Mouse (Mus musculus) kidney, postnatal 14 days (tissue): ENCODE measurements around the gene Inpp5a.

ENCODE experiments used
- DNase-seq: peaks from one replicate; pipeline ENCODE4 v3.0.0; 2022; ENCODE audit warnings: mixed read lengths

Inpp5a gene

GRCm38 (mm10) chr7:139377381-139377780, 11.5 kb upstream of the Inpp5a start:
- DNase-seq, result no peak

- no peak for DNase-seq
Observed at GRCm38 (mm10) chr7:139378355-139378754, 10.6 kb upstream of the Inpp5a start.

DNA sequence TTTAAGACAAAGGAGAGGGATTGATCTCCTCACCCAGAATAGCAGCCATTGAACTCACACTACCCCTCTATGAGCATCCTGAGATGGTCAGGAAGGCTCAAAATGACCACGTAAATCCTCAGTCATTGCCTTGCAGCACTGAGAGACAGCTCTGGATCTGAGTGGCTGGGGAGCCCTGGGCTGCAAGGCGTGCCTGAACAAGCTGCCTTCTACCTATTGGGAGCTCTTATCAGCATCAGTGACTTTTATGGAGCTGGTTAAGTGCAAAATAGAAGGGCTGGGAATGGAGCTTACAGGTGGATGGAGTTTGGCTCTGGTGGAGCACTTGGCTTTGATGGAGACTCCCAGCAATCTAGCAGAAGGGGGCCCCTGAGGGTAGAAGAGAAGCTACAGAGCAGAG, 9.2 kb upstream of the Inpp5a start:
- DNase-seq, result no peak

- no peak for DNase-seq
Observed at GRCm38 (mm10) chr7:139380225-139380624, 8.7 kb upstream of the Inpp5a start.

- DNase-seq, result no peak
Observed at GRCm38 (mm10) chr7:139381877-139382276, 7.0 kb upstream of the Inpp5a start.

DNA sequence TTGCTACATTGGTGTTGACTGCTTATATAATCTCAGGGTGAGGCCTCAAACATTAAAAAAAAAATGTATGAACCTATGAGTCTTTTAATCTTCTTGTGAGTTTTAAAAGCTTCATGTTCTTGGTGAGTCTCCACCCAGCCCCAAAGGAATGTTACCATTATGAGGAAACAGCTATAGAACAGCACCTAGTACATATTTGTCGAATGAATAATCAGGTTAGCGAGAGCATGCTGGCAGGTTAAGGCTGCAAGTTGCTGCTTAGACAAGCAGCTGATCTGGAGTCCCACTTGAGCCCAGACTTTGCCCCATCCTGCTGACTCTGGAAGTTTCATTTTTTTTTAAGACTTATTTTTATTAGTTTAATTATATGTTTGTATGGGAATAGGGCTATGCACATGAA, 6.1 kb upstream of the Inpp5a start:
- DNase-seq, result no peak

DNA sequence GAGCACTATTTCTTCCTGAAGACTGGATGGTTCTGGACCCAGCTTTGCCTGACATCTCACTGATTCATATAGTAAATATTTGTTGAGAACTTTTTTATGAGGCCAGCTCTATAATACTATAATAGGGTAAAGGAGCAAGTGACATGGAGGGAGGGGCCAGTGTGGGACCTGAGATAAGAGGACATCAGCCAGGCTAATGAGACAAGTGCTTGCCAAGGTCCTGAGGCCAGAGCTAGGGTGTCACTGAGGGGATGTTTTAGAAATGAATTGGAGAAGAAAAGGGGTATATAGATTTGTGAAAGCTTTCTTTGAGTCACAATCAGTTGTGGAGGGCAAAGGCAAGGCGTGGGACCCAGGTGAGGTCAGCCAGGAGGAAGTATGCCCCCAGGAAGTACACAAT, 4.4 kb upstream of the Inpp5a start:
- DNase-seq, result no peak

DNA sequence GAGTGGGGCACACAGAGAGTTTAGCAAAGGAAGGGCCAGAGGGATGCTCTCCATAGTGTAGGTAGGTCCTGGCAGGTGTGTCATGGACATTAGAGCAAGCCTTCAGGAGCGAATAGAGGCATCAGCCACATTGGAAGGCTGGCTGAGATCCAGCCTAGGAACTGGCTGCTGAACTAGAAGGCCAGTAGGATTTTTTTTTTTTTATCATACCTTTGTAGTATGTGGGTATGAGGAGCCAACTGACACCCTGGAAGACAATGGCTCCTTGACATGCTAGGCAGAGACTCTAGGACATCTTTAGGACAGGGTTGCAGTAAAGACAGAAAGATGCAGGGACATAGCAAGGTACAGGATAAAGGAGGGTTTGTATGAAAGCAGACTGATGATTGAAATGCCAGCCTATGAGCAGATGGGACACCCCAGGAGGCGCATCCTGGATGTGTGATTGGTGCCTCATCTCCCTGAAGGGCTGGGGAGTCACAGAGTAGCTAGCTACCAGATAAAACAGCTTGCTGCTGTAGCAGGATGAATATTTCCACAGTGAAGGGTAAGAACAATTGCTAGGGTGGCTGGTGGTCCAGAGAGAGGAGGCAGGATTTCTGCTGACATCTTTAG, 3.9 kb upstream of the Inpp5a start:
- no peak for DNase-seq

DNA sequence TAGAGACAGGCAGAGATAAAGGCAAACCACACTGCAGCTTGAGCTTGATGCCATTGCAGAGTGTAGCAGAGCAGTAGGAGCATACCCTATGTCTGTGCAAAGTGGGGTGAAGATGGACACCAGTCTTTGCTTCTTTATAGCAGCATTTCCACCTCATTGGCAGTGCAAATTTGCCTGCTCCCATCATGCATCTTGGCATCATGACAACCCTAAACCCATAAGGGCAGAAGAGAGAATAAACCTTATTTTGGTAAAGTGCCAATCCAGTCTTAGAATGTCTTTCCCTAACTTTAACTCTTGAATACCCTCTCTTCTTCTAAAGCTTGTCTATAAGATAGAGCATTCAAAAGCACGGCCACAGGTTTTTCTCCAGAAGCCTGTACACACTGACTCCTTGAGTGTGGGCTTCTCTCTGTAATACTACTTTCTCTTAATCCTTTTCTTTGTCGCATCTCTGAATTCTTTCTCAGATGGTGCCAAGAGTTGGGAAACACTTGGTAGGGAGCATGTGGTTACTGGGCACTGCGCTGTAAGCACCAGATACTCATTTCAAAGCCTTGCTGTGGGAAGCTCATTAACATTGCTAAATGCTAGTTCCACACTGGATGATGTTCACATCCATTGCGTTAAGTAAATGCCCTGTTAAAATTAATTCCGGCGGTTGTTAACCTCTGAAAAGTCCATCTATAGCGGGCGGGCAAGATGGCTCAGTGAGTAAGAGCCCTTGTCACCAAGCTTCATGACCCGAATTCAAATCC, 1.8 kb upstream of the Inpp5a start:
- no peak for DNase-seq

- no peak for DNase-seq
Observed at GRCm38 (mm10) chr7:139387921-139388669, 814 bp upstream of the Inpp5a start.

DNA sequence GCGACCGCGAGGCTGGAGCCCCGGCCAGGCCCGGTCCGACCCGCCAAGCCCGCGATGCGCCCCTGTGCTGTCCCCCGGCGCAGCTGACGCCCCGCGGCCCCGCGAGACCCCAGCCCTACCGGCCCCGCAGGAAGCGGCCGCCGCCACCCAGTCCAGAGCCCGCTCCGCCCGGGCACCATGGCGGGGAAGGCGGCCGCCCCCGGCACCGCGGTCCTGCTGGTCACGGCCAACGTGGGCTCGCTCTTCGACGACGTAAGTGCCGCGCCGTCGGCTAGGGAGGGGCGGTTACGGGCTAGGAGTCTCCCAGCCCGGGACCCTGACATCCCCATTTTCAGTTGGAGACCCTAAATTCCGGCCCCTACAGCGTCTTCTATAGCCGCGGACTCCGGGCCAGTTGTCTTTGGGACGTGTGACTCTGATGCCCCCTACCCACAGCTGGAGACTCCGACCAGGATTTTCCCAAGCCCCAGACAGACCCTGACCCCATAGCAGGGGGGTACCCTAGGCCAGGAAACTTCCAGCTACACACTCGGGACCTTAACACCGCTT, 378 bp downstream of the Inpp5a start:
- no peak for DNase-seq

- DNase-seq, result no peak
Observed at GRCm38 (mm10) chr7:139390380-139390779, 1.5 kb downstream of the Inpp5a start.

GRCm38 (mm10) chr7:139390926-139391325, 2.0 kb downstream of the Inpp5a start:
- no peak for DNase-seq

GRCm38 (mm10) chr7:139391691-139392090, 2.8 kb downstream of the Inpp5a start:
- DNase-seq, result no peak

- DNase-seq, result no peak
Observed at GRCm38 (mm10) chr7:139392106-139392505, 3.2 kb downstream of the Inpp5a start.

DNA sequence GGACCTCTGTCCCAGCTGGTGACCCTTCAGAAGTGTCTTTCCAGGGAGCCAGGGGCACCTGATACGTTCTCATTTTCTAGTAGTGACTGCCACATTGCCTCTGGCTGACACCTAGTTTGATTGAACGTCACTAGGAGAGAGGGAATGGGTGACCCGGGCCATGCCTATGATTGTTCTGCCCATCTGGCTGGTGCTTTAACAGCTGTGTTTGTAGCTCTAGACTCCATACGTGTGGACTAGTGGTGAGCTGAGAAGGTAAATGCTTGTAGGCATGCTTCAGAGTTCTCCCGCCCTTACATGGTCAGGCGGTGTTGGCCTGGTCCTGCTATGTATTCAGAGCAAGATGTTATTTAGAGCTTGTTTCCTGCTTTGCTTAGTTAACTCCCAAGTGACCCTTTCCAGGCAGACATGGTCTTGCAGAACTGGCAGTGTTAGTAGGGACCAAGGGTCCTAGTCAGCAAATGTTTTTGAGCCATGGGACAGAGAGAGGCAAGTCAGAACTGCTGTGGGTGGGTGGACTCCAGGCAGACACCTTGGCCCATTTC, 3.9 kb downstream of the Inpp5a start:
- DNase-seq, result no peak

GRCm38 (mm10) chr7:139397521-139397920, 8.6 kb downstream of the Inpp5a start:
- peak; percentile 66 for DNase-seq

DNA sequence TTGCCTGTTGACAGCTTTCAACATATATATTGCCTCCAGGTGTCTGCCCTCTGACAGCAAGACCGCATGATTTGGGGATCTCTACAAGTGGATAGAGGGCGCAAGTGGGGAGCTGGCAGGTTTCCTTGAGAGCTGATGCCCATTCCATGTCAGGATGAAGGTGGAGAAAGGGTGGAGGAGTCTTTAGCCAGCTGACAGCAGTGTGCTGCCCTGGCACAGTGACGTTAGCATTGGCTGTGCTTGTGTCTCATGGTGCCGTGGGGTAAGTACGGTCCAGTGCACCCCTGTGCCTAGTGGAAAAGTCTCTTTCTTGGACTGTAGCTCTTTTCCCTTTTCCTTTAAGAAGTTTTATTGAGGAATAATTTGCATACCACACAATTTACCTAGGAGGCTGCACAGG, 9.2 kb downstream of the Inpp5a start:
- no peak for DNase-seq

- peak; percentile 46 for DNase-seq
Observed at GRCm38 (mm10) chr7:139398530-139399021, 9.7 kb downstream of the Inpp5a start.

DNA sequence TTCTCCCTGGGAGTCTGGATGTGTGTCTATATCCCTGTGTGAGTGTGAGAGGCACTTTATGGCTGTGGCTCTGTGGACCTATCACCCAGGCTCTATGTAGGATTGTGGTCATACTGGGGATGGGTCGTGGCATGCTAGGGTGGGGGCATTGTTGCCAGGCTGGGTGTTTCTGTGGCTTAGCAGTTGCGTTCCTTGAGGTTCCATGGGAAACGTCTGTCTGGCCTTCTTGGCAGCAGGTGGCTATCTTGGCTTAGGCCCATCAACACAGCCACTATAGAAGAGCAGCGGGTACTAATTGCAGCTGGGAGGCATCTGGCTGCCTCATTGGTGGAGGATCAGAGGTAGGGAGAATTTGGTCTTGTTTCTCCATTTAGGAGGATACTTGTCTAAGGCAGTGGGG, 10.7 kb downstream of the Inpp5a start:
- DNase-seq, result no peak

GRCm38 (mm10) chr7:139399977-139400685, 11.2 kb downstream of the Inpp5a start:
- DNase-seq, result no peak

DNA sequence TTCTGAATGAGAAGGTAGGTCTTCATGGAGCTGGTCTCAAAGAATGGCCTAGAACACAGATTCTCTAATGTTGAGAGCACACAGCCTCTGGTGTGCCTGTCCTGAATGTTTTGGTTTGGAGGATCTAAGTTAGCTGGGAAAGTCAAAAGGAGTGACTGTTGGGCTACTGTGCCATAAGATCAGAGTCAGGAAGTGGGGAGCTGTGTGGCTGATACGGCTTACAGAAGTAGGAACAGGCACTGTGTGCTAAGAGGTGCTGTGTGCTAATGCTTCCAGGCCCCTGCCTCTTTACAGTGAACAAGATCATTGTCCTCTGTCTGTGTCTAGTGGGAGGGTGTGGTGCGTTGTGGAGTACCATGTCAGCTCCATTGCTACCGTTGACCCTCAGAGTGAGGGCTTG, 12.0 kb downstream of the Inpp5a start:
- DNase-seq, result no peak

GRCm38 (mm10) chr7:139401791-139402190, 12.9 kb downstream of the Inpp5a start:
- DNase-seq, result no peak
